Mouse (Mus musculus) forebrain, postnatal 0 days (tissue): Measurements from ENCODE around the gene Gm11559. TPM values are rescaled to one million over a fixed set of nuclear protein-coding genes. Genes with fewer than 3 reads are reported as not detected.
A peak's percentile ranks its signal among the peaks of the same experiment; 100 is the strongest.
"Not testable (repeated sequence)": the region's sequence is repeated elsewhere in the genome, so short reads cannot be mapped to it uniquely, and the experiment has no call there.

Experiments
- ATAC-seq: fragments of 200-750 bp; cut with Nextera tagmentation; 2 replicates; pipeline ENCODE4 v1.8.0; 2017; ENCODE audit warnings: mild to moderate bottlenecking, moderate library complexity
- DNase-seq: peaks from one replicate; pipeline ENCODE4 v3.0.0-alpha.2; 2015
- H3K27ac ChIP-seq: fragments of 300-500 bp; sonication (generic); 2 replicates; pipeline ENCODE4 v1.5.1; 2014; ENCODE audit warnings: low read depth, mild to moderate bottlenecking, antibody characterized with exemption, low read length, moderate library complexity, mixed read lengths
- H3K27me3 ChIP-seq: fragments of 300-500 bp; sonication (generic); 2 replicates; pipeline ENCODE4 v1.6.1; 2014; ENCODE audit warnings: mild to moderate bottlenecking, low read length, mixed read lengths; ENCODE audit not compliant: insufficient read depth
- H3K36me3 ChIP-seq: fragments of 300-500 bp; sonication (generic); 2 replicates; pipeline ENCODE4 v1.6.1; 2014; ENCODE audit warnings: mild to moderate bottlenecking, moderate library complexity; ENCODE audit not compliant: insufficient read depth
- H3K4me1 ChIP-seq: fragments of 300-500 bp; sonication (generic); 2 replicates; pipeline ENCODE4 v1.6.1; 2014; ENCODE audit warnings: antibody characterized with exemption; ENCODE audit not compliant: insufficient read depth
- H3K4me2 ChIP-seq: fragments of 300-500 bp; sonication (generic); 2 replicates; pipeline ENCODE4 v1.6.1; 2014; ENCODE audit warnings: low read depth, mild to moderate bottlenecking, moderate library complexity
- H3K4me3 ChIP-seq: fragments of 300-500 bp; sonication (generic); 2 replicates; pipeline ENCODE4 v1.5.1; 2014; ENCODE audit warnings: low read depth, low read length, mixed read lengths
- H3K9ac ChIP-seq: fragments of 300-500 bp; sonication (generic); 2 replicates; pipeline ENCODE4 v1.6.1; 2014; ENCODE audit warnings: mild to moderate bottlenecking
- H3K9me3 ChIP-seq: fragments of 300-500 bp; sonication (generic); 2 replicates; pipeline ENCODE4 v1.6.1; 2016; ENCODE audit warnings: low read length
- CTCF ChIP-seq: sonication (generic); IDR thresholded peaks from 2 replicates; pipeline ENCODE4 v1.5.1; 2016; ENCODE audit warnings: antibody characterized with exemption, control low read depth, low read depth
- WGBS: fragments of 180-500 bp; shearing (Covaris S2); extraction: QIAGEN DNeasy Blood & Tissue Kit; methylation state at CpG from one replicate; pipeline ENCODE4 v1.1.7; 2014; 5-methylcytosine and 5-hydroxymethylcytosine counted together
- polyA plus RNA-seq: library from polyadenylated mRNA; unstranded; fragments of >200 nt; fragmentation: Nextera tagmentation; extraction: Ambion mirVana; gene quantifications from 2 replicates; pipeline ENCODE4 v1.2.1, GENCODE M21; 2015
- total RNA-seq: library from RNA; depleted of rRNA; stranded (reverse); fragments of >200 nt; gene quantifications from 2 replicates; pipeline ENCODE4 v1.2.3, GENCODE M21; 2014; rRNA removed

Gene Gm11559
- total RNA-seq (not detected in 2 replicates), polyA plus RNA-seq (not detected in 2 replicates)

- not testable (repeated sequence) for DNase-seq, H3K4me2 ChIP-seq, H3K9me3 ChIP-seq, H3K27me3 ChIP-seq, ATAC-seq, H3K4me1 ChIP-seq, H3K36me3 ChIP-seq, H3K9ac ChIP-seq, H3K27ac ChIP-seq, H3K4me3 ChIP-seq
- WGBS = 63% methylated on average over 1 of the region's 1 CpGs
Measured at GRCm38 (mm10) chr11:99864176-99864575, at the start of gene Gm11559. Gm11559 (plus strand) TSS chr11:99864476.

- H3K27ac ChIP-seq, H3K4me1 ChIP-seq, DNase-seq, H3K36me3 ChIP-seq, H3K9ac ChIP-seq, ATAC-seq, H3K27me3 ChIP-seq, H3K4me3 ChIP-seq, H3K9me3 ChIP-seq, H3K4me2 ChIP-seq: not testable (repeated sequence)
- 83% methylated on average over 2 of the region's 2 CpGs for WGBS
Measured at GRCm38 (mm10) chr11:99815566-99815965, 48.7 kb upstream of the Gm11559 start, which contains the start of gene Gm11564. Gm11564 (minus strand) TSS chr11:99815666.

- DNase-seq (no peak), ATAC-seq (no peak)
- no peaks in the 10 kb centered on the region for H3K9me3 ChIP-seq
- no peak within 1 kb of the TSS for H3K27ac ChIP-seq
- H3K9ac ChIP-seq = no peak within 1 kb of the TSS
- 78% methylated on average over 1 of the region's 1 CpGs for WGBS
- H3K4me2 ChIP-seq = no peak within 1 kb of the TSS
- H3K4me1 ChIP-seq = no peaks in the 10 kb centered on the region
- H3K4me3 ChIP-seq = no peak within 1 kb of the TSS
- no peak for TF ChIP-seq CTCF
- no peaks in the 10 kb centered on the region for H3K36me3 ChIP-seq
- no peaks in the 10 kb centered on the region for H3K27me3 ChIP-seq
Measured at GRCm38 (mm10) chr11:99837966-99838365, 26.3 kb upstream of the Gm11559 start, which contains the start of gene 2300003K06Rik. 2300003K06Rik (minus strand) TSS chr11:99838066.

- no peak for DNase-seq
Measured at GRCm38 (mm10) chr11:99842185-99842584, 22.1 kb upstream of the Gm11559 start.

GRCm38 (mm10) chr11:99846746-99847145, 17.5 kb upstream of the Gm11559 start:
- no peak overlapping the region for H3K4me3 ChIP-seq
- no peak overlapping the region for H3K27ac ChIP-seq
- no peak for TF ChIP-seq CTCF
- no peak overlapping the region for H3K9ac ChIP-seq
- H3K4me1 ChIP-seq = no peaks in the 10 kb centered on the region
- no peak for DNase-seq
- H3K36me3 ChIP-seq = no peaks in the 10 kb centered on the region
- no peaks in the 10 kb centered on the region for H3K9me3 ChIP-seq
- ATAC-seq = no peak
- WGBS = 98% methylated on average over 2 of the region's 2 CpGs
- no peaks in the 10 kb centered on the region for H3K27me3 ChIP-seq
- no peak overlapping the region for H3K4me2 ChIP-seq

More at GRCm38 (mm10) chr11:99842185-99842584, 22.1 kb upstream of the Gm11559 start:
- H3K9me3 ChIP-seq = no peaks in the 10 kb centered on the region
- no peaks in the 10 kb centered on the region for H3K27me3 ChIP-seq
- TF ChIP-seq CTCF = no peak
- no peak overlapping the region for H3K9ac ChIP-seq
- no peak for ATAC-seq
- H3K4me1 ChIP-seq = no peaks in the 10 kb centered on the region
- no peak overlapping the region for H3K4me2 ChIP-seq
- 25% methylated on average over 1 of the region's 1 CpGs for WGBS
- no peaks in the 10 kb centered on the region for H3K36me3 ChIP-seq
- H3K4me3 ChIP-seq = no peak overlapping the region
- H3K27ac ChIP-seq = no peak overlapping the region

GRCm38 (mm10) chr11:99851508-99851907, 12.8 kb upstream of the Gm11559 start, which contains the start of gene Krtap4-16:
Krtap4-16 (minus strand) TSS chr11:99851608.
- Histone ChIP-seq H3K27me3 (no peaks in the 10 kb centered on the region), H3K36me3 (no peaks in the 10 kb centered on the region), H3K9me3 (no peaks in the 10 kb centered on the region), H3K4me3 (no peak within 1 kb of the TSS), H3K9ac (no peak within 1 kb of the TSS), H3K27ac (no peak within 1 kb of the TSS), H3K4me2 (no peak within 1 kb of the TSS), H3K4me1 (0 out of 2 replicates have a peak, but pooled peaks cover 2% of the 10 kb centered on the region)
- DNase-seq (no peak), ATAC-seq (no peak)
- TF ChIP-seq CTCF = no peak

- TF ChIP-seq CTCF = peak; percentile 57
- Histone ChIP-seq H3K4me1 (0 out of 2 replicates have a peak, but pooled peaks cover 2% of the 10 kb centered on the region), H3K9ac (no peak overlapping the region), H3K9me3 (no peaks in the 10 kb centered on the region), H3K27me3 (no peaks in the 10 kb centered on the region), H3K27ac (no peak overlapping the region), H3K36me3 (no peaks in the 10 kb centered on the region), H3K4me3 (no peak overlapping the region), H3K4me2 (no peak overlapping the region)
- ATAC-seq = peak; percentile 48; the same call in 1 of the 2 replicates
- WGBS = 60% methylated on average over 3 of the region's 3 CpGs
- peak; percentile 36 for DNase-seq
Measured at GRCm38 (mm10) chr11:99854121-99854520, 10.2 kb upstream of the Gm11559 start.
